Mouse (Mus musculus): ENCODE data around the gene Gm11027. TPM values are rescaled to one million over a fixed set of nuclear protein-coding genes. Genes with fewer than 3 reads are reported as not detected.

Gm11027 gene
- not detected for polyA plus RNA-seq (2014; fragmentation: Illumina TruSeq; extraction: RNeasy Lipid Tissue Mini Kit (QIAGEN cat#74804); ENCODE audit: low read depth, low replicate concordance)

DNA sequence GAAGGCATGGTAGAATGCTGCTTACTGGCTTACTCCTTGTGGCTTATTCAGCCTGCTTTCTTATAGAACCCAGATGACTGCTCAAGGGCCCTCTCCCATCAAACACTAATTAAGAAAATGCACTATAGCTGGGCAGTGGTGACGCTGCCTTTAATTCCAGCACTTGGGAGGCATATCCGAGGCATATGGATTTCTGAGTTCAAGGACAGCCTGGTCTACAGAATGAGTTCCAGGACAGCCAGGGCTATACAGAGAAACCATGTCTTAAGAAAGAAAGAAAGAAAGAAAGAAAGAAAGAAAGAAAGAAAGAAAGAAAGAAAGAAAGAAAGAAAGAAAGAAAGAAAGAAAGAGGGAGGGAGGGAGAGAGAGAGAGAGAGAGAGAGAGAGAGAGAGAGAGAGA, at the start of gene Gm11027:
TSS of gene Gm11027 (plus strand) at position 301 of the 400 bp plus-strand sequence.

DNA sequence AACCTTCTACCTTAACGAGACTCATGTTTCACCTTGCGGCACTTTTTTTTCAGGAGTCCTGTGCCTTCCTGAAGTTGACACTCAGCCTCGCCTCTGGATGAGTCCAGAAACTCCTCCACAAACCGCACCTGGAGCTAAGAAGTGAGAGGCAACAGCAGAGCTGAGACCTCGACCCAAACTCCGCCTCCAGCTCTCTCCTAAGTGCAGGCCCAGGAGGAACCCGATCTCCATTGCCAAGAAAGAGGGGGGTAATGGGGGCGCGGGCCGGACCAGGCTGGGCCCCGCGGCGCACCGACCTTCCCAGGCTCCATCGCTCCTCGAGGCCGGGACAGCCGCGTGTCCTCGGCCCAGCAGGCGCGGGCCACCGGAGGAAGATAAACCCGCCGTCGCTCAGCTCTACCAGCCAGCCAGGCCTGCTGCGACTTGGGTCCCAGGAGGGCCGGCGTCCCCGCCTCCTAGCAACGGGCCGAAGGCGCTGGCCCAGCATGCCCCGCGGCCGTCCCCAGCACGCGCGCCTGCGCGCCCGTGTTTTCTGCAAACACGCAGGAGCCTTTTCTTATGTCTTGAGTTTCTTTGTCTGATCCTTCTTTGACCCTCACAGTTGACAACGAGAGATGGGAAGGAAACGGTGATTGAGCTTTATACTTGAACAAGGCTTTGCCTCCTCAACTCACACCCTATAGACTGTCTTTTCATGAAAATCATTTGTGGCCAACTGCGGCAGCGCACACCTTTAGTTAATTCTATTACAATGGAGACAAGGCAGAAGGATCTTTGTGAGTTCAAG, 12.4 kb upstream of the Gm11027 start, which contains the start of gene Wdr60:
TSS of gene Wdr60 (minus strand) at position 468 of the 787 bp plus-strand sequence.

DNA sequence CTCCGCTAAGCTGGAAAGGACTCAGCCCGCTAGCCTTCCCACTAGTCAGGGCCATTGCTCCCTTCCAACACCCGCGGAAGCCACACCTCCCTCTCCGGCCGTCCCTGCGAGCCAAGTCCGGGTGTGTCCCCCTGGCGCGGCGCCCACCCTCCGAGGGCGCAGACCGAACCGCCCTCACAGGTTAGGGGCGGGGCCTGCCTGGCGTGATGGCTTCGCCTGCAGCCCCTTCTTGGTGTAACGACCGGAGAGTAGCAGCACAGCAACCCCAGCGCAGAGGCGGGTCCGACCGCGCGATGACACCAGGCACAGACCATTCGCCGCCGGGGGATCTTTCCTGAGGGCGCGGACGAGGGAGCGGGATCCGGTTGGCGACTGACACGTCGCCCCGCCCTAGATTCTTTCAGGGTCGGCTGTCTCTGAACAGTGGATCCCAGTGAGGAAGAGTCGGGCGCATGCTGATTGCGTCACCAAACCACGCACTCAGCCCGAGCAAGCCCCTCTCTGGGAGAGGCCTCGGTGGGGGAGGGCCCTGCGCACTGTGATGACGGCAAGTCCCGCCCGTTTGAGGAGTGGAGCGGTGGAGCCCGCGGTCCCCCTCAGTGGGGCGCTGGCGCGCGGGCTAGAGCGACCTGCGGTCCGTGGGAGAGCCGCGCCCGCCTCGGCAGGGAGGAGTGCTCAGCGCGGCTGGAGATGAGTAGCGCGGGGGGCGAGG, 5.6 kb downstream of the Gm11027 start, which contains the start of gene Esyt2:
TSS of gene Esyt2 (plus strand) at position 544 of the 712 bp plus-strand sequence.

Other genes starting within 250 kb of the Gm11027 start
- gene Zfp386, start 227.7 kb upstream of the Gm11027 start, polyA plus RNA-seq (2014; fragmentation: Illumina TruSeq; extraction: RNeasy Lipid Tissue Mini Kit (QIAGEN cat#74804); ENCODE audit: low read depth, low replicate concordance): 33.9 TPM
- 0.89 TPM for gene Vipr2, start 197.7 kb upstream of the Gm11027 start, polyA plus RNA-seq (2014; fragmentation: Illumina TruSeq; extraction: RNeasy Lipid Tissue Mini Kit (QIAGEN cat#74804); ENCODE audit: low read depth, low replicate concordance)
- gene Wdr60, start 12.4 kb upstream of the Gm11027 start, polyA plus RNA-seq (2014; fragmentation: Illumina TruSeq; extraction: RNeasy Lipid Tissue Mini Kit (QIAGEN cat#74804); ENCODE audit: low read depth, low replicate concordance): 4.0 TPM
- gene Esyt2, start 5.8 kb downstream of the Gm11027 start, polyA plus RNA-seq (2014; fragmentation: Illumina TruSeq; extraction: RNeasy Lipid Tissue Mini Kit (QIAGEN cat#74804); ENCODE audit: low read depth, low replicate concordance): 27.6 TPM
- 2.4 TPM for gene Ncapg2, start 130.0 kb downstream of the Gm11027 start, polyA plus RNA-seq (2014; fragmentation: Illumina TruSeq; extraction: RNeasy Lipid Tissue Mini Kit (QIAGEN cat#74804); ENCODE audit: low read depth, low replicate concordance)
- not detected for gene Ptprn2, start 210.3 kb downstream of the Gm11027 start, polyA plus RNA-seq (2014; fragmentation: Illumina TruSeq; extraction: RNeasy Lipid Tissue Mini Kit (QIAGEN cat#74804); ENCODE audit: low read depth, low replicate concordance)